Mouse (Mus musculus): ENCODE measurements around the gene Tenm3.

GRCm38 (mm10) chr8:48844961-48845360 lies 1.2 kb upstream of the Tenm3 start:
- TF ChIP-seq NRF1 (IDR thresholded peaks at IDR 0.05; ENCODE audit: low read depth, low read length) = no peak
- TF ChIP-seq CTCF (conservative IDR thresholded peaks at IDR 0.05 in 1 of 2, IDR thresholded peaks at IDR 0.05 in 1 of 2; ENCODE audit: low read depth in 2 of 2, low read length in 2 of 2) = no peak

Data from CH12.LX (cell line).